Mouse (Mus musculus) CH12.LX (cell line): ENCODE results near the gene Rtn3. TPM values are rescaled to one million over a fixed set of nuclear protein-coding genes. Genes with fewer than 3 reads are reported as not detected.

ENCODE experiments used
- DNase-seq: peaks from one replicate; pipeline ENCODE4 v3.0.0-alpha.2; 2013; ENCODE audit errors: extremely low read depth
- H3K27ac ChIP-seq: 2 replicates; pipeline ENCODE4 v1.5.1; 2012; ENCODE audit warnings: low read depth, mild to moderate bottlenecking, control low read depth, moderate library complexity; ENCODE audit not compliant: insufficient read depth
- H3K27me3 ChIP-seq: replicated peaks from 2 replicates; pipeline ENCODE3; 2012; ENCODE audit warnings: inconsistent platforms
- H3K36me3 ChIP-seq, 2 experiments: replicated peaks in 1 of 2; 2 replicates each; pipeline versions ENCODE3 to v1.6.1; 2012; ENCODE audit warnings: inconsistent platforms in 1 of 2, low read length in 1 of 2, mild to moderate bottlenecking in 1 of 2, mixed read lengths in 1 of 2, moderate library complexity in 1 of 2; ENCODE audit not compliant: control insufficient read depth in 1 of 2, insufficient read depth in 1 of 2
- H3K4me1 ChIP-seq, 2 experiments: 2 replicates each; pipeline ENCODE4 v1.6.1; 2012; ENCODE audit warnings: inconsistent platforms in 1 of 2, moderate library complexity in 1 of 2; ENCODE audit not compliant: insufficient read depth in 2 of 2, control insufficient read depth in 1 of 2
- H3K4me2 ChIP-seq: 2 replicates; pipeline ENCODE4 v1.6.1; 2012; ENCODE audit warnings: low read depth, mild to moderate bottlenecking, control low read depth; ENCODE audit not compliant: poor library complexity, insufficient read depth, severe bottlenecking
- H3K4me3 ChIP-seq, 3 experiments: fragments of 150-350 bp in 1 of 3; sonication (generic) in 1 of 3; replicated peaks in 1 of 3; 2 replicates each; pipeline versions ENCODE3 to v1.5.1; 2011 to 2012; ENCODE audit warnings: low read depth in 2 of 3, low read length in 2 of 3, mild to moderate bottlenecking in 2 of 3, moderate library complexity in 2 of 3, control low read depth in 1 of 3, improper control_type of control experiment in 1 of 3, inconsistent platforms in 1 of 3, mixed read lengths in 1 of 3; ENCODE audit not compliant: poor library complexity in 1 of 3
- H3K79me2 ChIP-seq: replicated peaks from 2 replicates; pipeline ENCODE4 v1.6.1; 2012; ENCODE audit warnings: mild to moderate bottlenecking, moderate library complexity; ENCODE audit not compliant: control insufficient read depth, poor library complexity, insufficient read depth, severe bottlenecking; ENCODE audit errors: extremely low read depth
- H3K9ac ChIP-seq: 2 replicates; pipeline ENCODE4 v1.6.1; 2012; ENCODE audit warnings: low read depth, mild to moderate bottlenecking, control low read depth, moderate library complexity; ENCODE audit not compliant: insufficient read depth
- H3K9me3 ChIP-seq: replicated peaks from 2 replicates; pipeline ENCODE3; 2012; ENCODE audit warnings: low read length, inconsistent platforms, mixed read lengths
- BHLHE40 ChIP-seq: IDR thresholded peaks from 2 replicates; pipeline ENCODE4 v1.6.1; 2011; ENCODE audit warnings: mild to moderate bottlenecking, low read depth, low read length, improper control_type of control experiment
- CHD2 ChIP-seq: IDR thresholded peaks from 2 replicates; pipeline ENCODE4 v1.6.1; 2011; ENCODE audit warnings: low read length, improper control_type of control experiment
- EP300 ChIP-seq: IDR thresholded peaks from 2 replicates; pipeline ENCODE4 v1.6.1; 2011; ENCODE audit warnings: low read length, improper control_type of control experiment
- ETS1 ChIP-seq: conservative IDR thresholded peaks from 2 replicates; pipeline ENCODE4 v1.6.1; 2012; ENCODE audit warnings: low read depth, mild to moderate bottlenecking, inconsistent platforms, low read length, improper control_type of control experiment, moderate library complexity
- GABPA ChIP-seq: IDR thresholded peaks from 2 replicates; pipeline ENCODE4 v1.6.1; 2012; ENCODE audit warnings: low read depth, low read length, improper control_type of control experiment, inconsistent platforms; ENCODE audit not compliant: insufficient replicate concordance
- KAT2A ChIP-seq: IDR thresholded peaks from 2 replicates; pipeline ENCODE4 v1.6.1; 2012; ENCODE audit warnings: low read length, improper control_type of control experiment, inconsistent platforms; ENCODE audit not compliant: insufficient replicate concordance
- MEF2A ChIP-seq: IDR thresholded peaks from 2 replicates; pipeline ENCODE4 v1.6.1; 2014; ENCODE audit warnings: low read depth, mild to moderate bottlenecking, inconsistent platforms, low read length, improper control_type of control experiment, borderline replicate concordance
- MXI1 ChIP-seq: IDR thresholded peaks from 2 replicates; pipeline ENCODE4 v1.6.1; 2011; ENCODE audit warnings: mild to moderate bottlenecking, low read depth, low read length, improper control_type of control experiment
- NRF1 ChIP-seq: IDR thresholded peaks from 2 replicates; pipeline ENCODE4 v1.6.1; 2014; ENCODE audit warnings: low read depth, mild to moderate bottlenecking, inconsistent platforms, low read length, improper control_type of control experiment, moderate library complexity
- PAX5 ChIP-seq: IDR thresholded peaks from 2 replicates; pipeline ENCODE4 v1.6.1; 2012; ENCODE audit warnings: low read length, inconsistent platforms, mixed read lengths
- RCOR1 ChIP-seq: conservative IDR thresholded peaks from 2 replicates; pipeline ENCODE4 v1.6.1; 2012; ENCODE audit warnings: low read depth, mild to moderate bottlenecking, inconsistent platforms, low read length, improper control_type of control experiment
- TBP ChIP-seq: conservative IDR thresholded peaks from 2 replicates; pipeline ENCODE4 v1.6.1; 2011; ENCODE audit warnings: low read depth, low read length, improper control_type of control experiment
- TCF12 ChIP-seq: IDR thresholded peaks from 2 replicates; pipeline ENCODE4 v1.6.1; 2014; ENCODE audit warnings: low read depth, mild to moderate bottlenecking, inconsistent platforms, low read length, improper control_type of control experiment
- ZMIZ1 ChIP-seq: IDR thresholded peaks from 2 replicates; pipeline ENCODE4 v1.6.1; 2012; ENCODE audit warnings: low read depth, mild to moderate bottlenecking, inconsistent platforms, low read length, improper control_type of control experiment
- ZNF384 ChIP-seq: IDR thresholded peaks from 2 replicates; pipeline ENCODE4 v1.6.1; 2012; ENCODE audit warnings: low read depth, low read length, improper control_type of control experiment, inconsistent platforms
- dilution Hi-C: fragments of 300-500 bp; cut with MboI; formaldehyde crosslinking; loops from 2 replicates; pipeline ENCODE4 v1.14.3; 2020; ENCODE audit warnings: low sequenced_read_pairs; ENCODE audit not compliant: extremely low pct_unique_long_range_greater_than_20kb, extremely low pct_ligation_motif_present
- in situ Hi-C: fragments of 300-500 bp; cut with MboI; formaldehyde crosslinking; loops from 3 replicates; pipeline ENCODE4 v1.14.3; 2019; ENCODE audit warnings: low sequenced_read_pairs, low pct_ligation_motif_present, low pct_unique_long_range_greater_than_20kb, mixed read lengths
- polyA plus RNA-seq: library from polyadenylated mRNA; unstranded; fragments of >175 nt; gene quantifications from 2 replicates; pipeline ENCODE4 v1.2.1, GENCODE M21; 2012; ENCODE audit warnings: low read depth; ENCODE audit not compliant: insufficient read length
- total RNA-seq, 2 experiments: library from RNA; depleted of rRNA; stranded (reverse); fragments of 300-350 nt in 1 of 2; fragments of >200 nt in 1 of 2; gene quantifications; 2 replicates each; pipeline ENCODE4 v1.2.3; 2012 to 2014

Gene Rtn3
- total and polyA plus RNA-seq, 3 experiments: 32.7 to 102 (median 39.1) TPM

- Histone ChIP-seq H3K9me3 (no peaks in the 10 kb centered on the region), H3K27me3 (no peaks in the 10 kb centered on the region), H3K4me2 (no peak overlapping the region), H3K4me1 (peaks cover 0 to 5% of the 10 kb centered on the region in 2 experiments; a peak in 1 of 4 replicates), H3K27ac (no peak overlapping the region), H3K9ac (no peak overlapping the region), H3K36me3 (peaks cover 42 to 64% of the 10 kb centered on the region in 2 experiments)
- in situ Hi-C loops: no loop called here
- TF ChIP-seq PAX5: no peak
- no peak for TF ChIP-seq TBP
- TF ChIP-seq, all 38 proteins: peak for 0
- Histone ChIP-seq H3K4me3 (no peak overlapping the region), H3K79me2 (0 out of 2 replicates have a peak, but pooled peaks cover 5% of the 10 kb centered on the region)
- no peak for DNase-seq
- dilution Hi-C loops: no loop called here
Measured at GRCm38 (mm10) chr19:7434887-7435286, 48.2 kb downstream of the Rtn3 start.

- in situ Hi-C loops (no loop called here), dilution Hi-C loops (no loop called here)
- no peaks in the 10 kb centered on the region for H3K27me3 ChIP-seq
- H3K4me2 ChIP-seq: no peak overlapping the region
- H3K9me3 ChIP-seq: peaks cover 14% of the 10 kb centered on the region
- H3K9ac ChIP-seq: no peak overlapping the region
- peaks cover 0 to 58% of the 10 kb centered on the region in 2 experiments; a peak in 3 of 4 replicates for H3K4me1 ChIP-seq
- no peak overlapping the region for H3K27ac ChIP-seq
- peak; percentile 51 for DNase-seq
- no peaks in the 10 kb centered on the region for H3K79me2 ChIP-seq
- TF ChIP-seq RCOR1 (0 out of 2 replicates have a peak, but pooled peaks have one; percentile 16), ETS1 (peak; percentile 37; the same call in 1 of the 2 replicates), BHLHE40 (0 out of 2 replicates have a peak, but pooled peaks have one; percentile 15), EP300 (peak; percentile 25; the same call in 1 of the 2 replicates), ZNF384 (no peak)
- H3K4me3 ChIP-seq: no peak overlapping the region
- peaks cover 56 to 82% of the 10 kb centered on the region in 2 experiments for H3K36me3 ChIP-seq
Measured at GRCm38 (mm10) chr19:7425398-7425775, 57.7 kb downstream of the Rtn3 start.

GRCm38 (mm10) chr19:7424590-7425397 is 58.3 kb downstream of the Rtn3 start:
- DNase-seq: no peak
- Histone ChIP-seq H3K4me1 (peaks cover 4 to 64% of the 10 kb centered on the region in 2 experiments), H3K9me3 (peaks cover 14% of the 10 kb centered on the region), H3K79me2 (no peaks in the 10 kb centered on the region), H3K4me2 (no peak overlapping the region), H3K27ac (no peak overlapping the region), H3K4me3 (no peak overlapping the region), H3K36me3 (peaks cover 53 to 78% of the 10 kb centered on the region in 2 experiments), H3K9ac (no peak overlapping the region), H3K27me3 (no peaks in the 10 kb centered on the region)
- in situ Hi-C loops (loop anchor here (25.0 kb wide), 1 partner anchor 362 kb away; the partner anchor contains the start of gene Macrod1), dilution Hi-C loops (no loop called here)
- TF ChIP-seq ETS1 (no peak), ZMIZ1 (no peak), BHLHE40 (no peak), MEF2A (no peak), KAT2A (no peak), EP300 (no peak), ZNF384 (no peak), TBP (no peak), CHD2 (no peak), NRF1 (no peak), MXI1 (no peak), GABPA (no peak), TCF12 (no peak), RCOR1 (no peak)
